Mouse (Mus musculus): Measurements from ENCODE around the gene Cx3cr1. TPM values are rescaled to one million over a fixed set of nuclear protein-coding genes. Genes with fewer than 3 reads are reported as not detected.

The Cx3cr1 gene
- total and polyA plus RNA-seq, 2 experiments from 2014 or later, result 10.6 to 14.7 TPM

DNA sequence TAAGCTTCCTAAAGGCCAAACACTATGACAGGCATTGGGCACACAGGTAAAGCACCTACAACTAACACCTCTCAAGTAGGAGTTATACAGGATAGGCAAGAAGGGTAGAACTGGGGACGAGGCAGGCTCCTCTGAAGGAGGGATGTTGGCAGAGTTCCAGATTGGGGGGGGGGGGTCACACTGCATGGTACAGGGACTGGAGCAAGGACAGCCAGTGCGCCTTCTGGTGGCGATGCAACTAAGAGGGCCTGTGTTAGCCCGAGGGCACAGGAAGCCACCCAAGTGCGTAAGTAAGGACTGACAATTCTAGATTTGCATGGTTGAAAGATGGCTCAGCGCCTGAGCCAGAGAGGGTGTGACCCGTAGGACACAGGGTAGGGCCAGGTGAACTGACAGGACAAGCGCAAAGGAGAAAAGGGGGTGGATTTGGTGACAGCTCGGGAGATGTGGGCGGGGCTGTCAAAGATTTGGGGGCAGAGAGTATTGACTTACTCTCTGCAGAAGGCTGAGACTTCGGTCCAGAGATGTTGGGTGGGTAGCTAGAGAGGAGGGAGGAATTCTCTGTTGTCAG, 87.4 kb downstream of the Cx3cr1 start:
- H3K9ac ChIP-seq, result peak overlapping the region; percentile 55; the same call in 1 of the 2 replicates
- 5% methylated on average over 11 of the region's 11 CpGs for WGBS
- 0 out of 2 replicates have a peak, but pooled peaks cover 2% of the 10 kb centered on the region for H3K27me3 ChIP-seq (ENCODE audit: insufficient read depth, low read length)
- peaks cover 7% of the 10 kb centered on the region; the same call in 1 of the 2 replicates for H3K4me1 ChIP-seq (ENCODE audit: insufficient read depth)
- H3K27ac ChIP-seq (ENCODE audit: low read depth, low read length), result no peak overlapping the region
- ATAC-seq (peak; percentile 44), DNase-seq (peak; percentile 32)
- H3K9me3 ChIP-seq (ENCODE audit: low read length), result no peaks in the 10 kb centered on the region
- H3K4me2 ChIP-seq (ENCODE audit: low read depth), result peak overlapping the region; percentile 89
- peak overlapping the region; percentile 64 for H3K4me3 ChIP-seq (ENCODE audit: low read depth, low read length)
- no peaks in the 10 kb centered on the region for H3K36me3 ChIP-seq (ENCODE audit: insufficient read depth)
- peak; percentile 60 for TF ChIP-seq CTCF (IDR thresholded peaks at IDR 0.05; ENCODE audit: low read depth)

- peaks cover 7% of the 10 kb centered on the region; the same call in 1 of the 2 replicates for H3K4me1 ChIP-seq (ENCODE audit: insufficient read depth)
- DNase-seq (peak; percentile 49), ATAC-seq (peak; percentile 32)
- TF ChIP-seq CTCF (IDR thresholded peaks at IDR 0.05; ENCODE audit: low read depth), result no peak
- peak overlapping the region; percentile 9 for H3K4me3 ChIP-seq (ENCODE audit: low read depth, low read length)
- H3K9me3 ChIP-seq (ENCODE audit: low read length), result no peaks in the 10 kb centered on the region
- H3K27ac ChIP-seq (ENCODE audit: low read depth, low read length), result peak overlapping the region; percentile 69
- H3K4me2 ChIP-seq (ENCODE audit: low read depth), result peak overlapping the region; percentile 89
- H3K9ac ChIP-seq, result no peak overlapping the region
- H3K36me3 ChIP-seq (ENCODE audit: insufficient read depth), result no peaks in the 10 kb centered on the region
- H3K27me3 ChIP-seq (ENCODE audit: insufficient read depth, low read length), result 0 out of 2 replicates have a peak, but pooled peaks cover 2% of the 10 kb centered on the region
- WGBS, result 5% methylated on average over 16 of the region's 16 CpGs
Observed at GRCm38 (mm10) chr9:119981183-119982179, 88.2 kb downstream of the Cx3cr1 start.

DNA sequence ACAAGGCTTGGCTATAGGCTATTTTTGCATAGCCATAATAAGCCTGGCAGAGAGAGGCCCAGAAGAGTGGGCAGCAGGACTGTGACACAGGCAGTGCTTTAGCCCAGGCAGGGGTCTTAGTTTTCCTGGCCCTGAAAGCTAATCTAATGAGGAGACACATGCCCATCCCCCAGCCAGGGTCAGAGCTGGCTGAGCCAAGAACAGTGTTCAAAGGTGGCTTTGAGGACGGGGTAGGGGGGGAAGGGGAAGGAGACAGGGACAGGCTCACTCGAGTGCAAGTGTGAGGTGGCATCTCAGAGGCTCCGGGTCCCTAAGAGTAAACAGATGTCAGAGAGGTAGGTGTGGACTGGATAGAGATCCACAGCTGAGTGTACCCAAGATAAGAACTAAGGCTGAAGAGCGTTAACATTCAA, 88.9 kb downstream of the Cx3cr1 start:
- 10% methylated on average over 4 of the region's 4 CpGs for WGBS
- no peak overlapping the region for H3K4me3 ChIP-seq (ENCODE audit: low read depth, low read length)

GRCm38 (mm10) chr9:119979749-119980148, 89.9 kb downstream of the Cx3cr1 start:
- Histone ChIP-seq H3K36me3 (ENCODE audit: insufficient read depth) (no peaks in the 10 kb centered on the region), H3K4me1 (ENCODE audit: insufficient read depth) (peaks cover 7% of the 10 kb centered on the region; the same call in 1 of the 2 replicates), H3K27ac (ENCODE audit: low read depth, low read length) (no peak overlapping the region), H3K4me2 (ENCODE audit: low read depth) (no peak overlapping the region), H3K4me3 (ENCODE audit: low read depth, low read length) (no peak overlapping the region), H3K9ac (no peak overlapping the region), H3K27me3 (ENCODE audit: insufficient read depth, low read length) (0 out of 2 replicates have a peak, but pooled peaks cover 2% of the 10 kb centered on the region), H3K9me3 (ENCODE audit: low read length) (no peaks in the 10 kb centered on the region)
- 56% methylated on average over 2 of the region's 2 CpGs for WGBS
- no peak for TF ChIP-seq CTCF (IDR thresholded peaks at IDR 0.05; ENCODE audit: low read depth)
- DNase-seq (no peak), ATAC-seq (no peak)

More for the DNA sequence above, 88.9 kb downstream of the Cx3cr1 start:
- no peaks in the 10 kb centered on the region for H3K36me3 ChIP-seq (ENCODE audit: insufficient read depth)
- H3K9ac ChIP-seq, result no peak overlapping the region
- TF ChIP-seq CTCF (IDR thresholded peaks at IDR 0.05; ENCODE audit: low read depth), result no peak
- H3K4me1 ChIP-seq (ENCODE audit: insufficient read depth), result peaks cover 7% of the 10 kb centered on the region; the same call in 1 of the 2 replicates
- H3K27ac ChIP-seq (ENCODE audit: low read depth, low read length), result peak overlapping the region; percentile 69; the same call in 1 of the 2 replicates
- no peaks in the 10 kb centered on the region for H3K9me3 ChIP-seq (ENCODE audit: low read length)
- 0 out of 2 replicates have a peak, but pooled peaks cover 2% of the 10 kb centered on the region for H3K27me3 ChIP-seq (ENCODE audit: insufficient read depth, low read length)
- H3K4me2 ChIP-seq (ENCODE audit: low read depth), result peak overlapping the region; percentile 89; the same call in 1 of the 2 replicates
- ATAC-seq (no peak), DNase-seq (no peak)

- TF ChIP-seq CTCF (IDR thresholded peaks at IDR 0.05; ENCODE audit: low read depth), result no peak
- no peak overlapping the region for H3K9ac ChIP-seq
- peaks cover 7% of the 10 kb centered on the region; the same call in 1 of the 2 replicates for H3K4me1 ChIP-seq (ENCODE audit: insufficient read depth)
- H3K27ac ChIP-seq (ENCODE audit: low read depth, low read length), result no peak overlapping the region
- H3K36me3 ChIP-seq (ENCODE audit: insufficient read depth), result no peaks in the 10 kb centered on the region
- ATAC-seq, result no peak
- no peak for DNase-seq
- H3K4me2 ChIP-seq (ENCODE audit: low read depth), result no peak overlapping the region
- H3K27me3 ChIP-seq (ENCODE audit: insufficient read depth, low read length), result 0 out of 2 replicates have a peak, but pooled peaks cover 2% of the 10 kb centered on the region
- H3K4me3 ChIP-seq (ENCODE audit: low read depth, low read length), result no peak overlapping the region
- H3K9me3 ChIP-seq (ENCODE audit: low read length), result no peaks in the 10 kb centered on the region
- 83% methylated on average over 6 of the region's 6 CpGs for WGBS
Observed at GRCm38 (mm10) chr9:119978811-119979441, 90.8 kb downstream of the Cx3cr1 start.

GRCm38 (mm10) chr9:119978151-119978810, 91.4 kb downstream of the Cx3cr1 start:
- TF ChIP-seq CTCF (IDR thresholded peaks at IDR 0.05; ENCODE audit: low read depth), result no peak
- 0 out of 2 replicates have a peak, but pooled peaks cover 2% of the 10 kb centered on the region for H3K27me3 ChIP-seq (ENCODE audit: insufficient read depth, low read length)
- H3K27ac ChIP-seq (ENCODE audit: low read depth, low read length), result no peak overlapping the region
- no peaks in the 10 kb centered on the region for H3K9me3 ChIP-seq (ENCODE audit: low read length)
- no peak overlapping the region for H3K4me3 ChIP-seq (ENCODE audit: low read depth, low read length)
- 52% methylated on average over 9 of the region's 9 CpGs for WGBS
- H3K4me1 ChIP-seq (ENCODE audit: insufficient read depth), result peaks cover 7% of the 10 kb centered on the region; the same call in 1 of the 2 replicates
- no peaks in the 10 kb centered on the region for H3K36me3 ChIP-seq (ENCODE audit: insufficient read depth)
- ATAC-seq (no peak), DNase-seq (no peak)
- no peak overlapping the region for H3K9ac ChIP-seq
- no peak overlapping the region for H3K4me2 ChIP-seq (ENCODE audit: low read depth)

Measured in forebrain, postnatal 0 days (tissue).